Mouse (Mus musculus): Measurements from ENCODE around the gene Gm7735. TPM values are rescaled to one million over a fixed set of nuclear protein-coding genes. Genes with fewer than 3 reads are reported as not detected.
"Not testable (repeated sequence)": the region's sequence is repeated elsewhere in the genome, so short reads cannot be mapped to it uniquely, and the experiment has no call there.

The Gm7735 gene
- not detected in 2 replicates for polyA plus RNA-seq (2011; ENCODE audit: insufficient read depth, insufficient read length, low replicate concordance, missing spikeins)

GRCm38 (mm10) chr16:89169190-89169589 is at the start of gene Gm7735:
Gene Gm7735, plus strand, starts transcription at chr16:89169490.
- H3K27ac ChIP-seq (ENCODE audit: control insufficient read depth, insufficient read depth, low read depth, low read length, poor library complexity); H3K4me3 ChIP-seq (replicated peaks; ENCODE audit: control insufficient read depth, low read depth, low read length); H3K4me1 ChIP-seq (ENCODE audit: control insufficient read depth, insufficient read depth, low read length): not testable (repeated sequence)

- no peaks in the 10 kb centered on the region for H3K4me1 ChIP-seq (ENCODE audit: control insufficient read depth, insufficient read depth, low read length)
- H3K27ac ChIP-seq (ENCODE audit: control insufficient read depth, insufficient read depth, low read depth, low read length, poor library complexity): no peak within 1 kb of the TSS
- no peak within 1 kb of the TSS for H3K4me3 ChIP-seq (replicated peaks; ENCODE audit: control insufficient read depth, low read depth, low read length)
- 90% methylated on average over 1 of the region's 1 CpGs for WGBS
- TF ChIP-seq POLR2A (IDR thresholded peaks at IDR 0.05; ENCODE audit: borderline replicate concordance, control insufficient read depth, low read depth, low read length) (no peak), CTCF (IDR thresholded peaks at IDR 0.05; ENCODE audit: control insufficient read depth, insufficient read depth, low read length) (no peak)
Measured at GRCm38 (mm10) chr16:89140551-89140950, 28.7 kb upstream of the Gm7735 start, which contains the start of gene Gm6358. Gene Gm6358, plus strand, starts transcription at chr16:89140851.

GRCm38 (mm10) chr16:89150786-89151185 is 18.5 kb upstream of the Gm7735 start, which contains the start of gene Gm10061:
Gene Gm10061, plus strand, starts transcription at chr16:89151086.
- Histone ChIP-seq H3K4me1 (ENCODE audit: control insufficient read depth, insufficient read depth, low read length) (no peaks in the 10 kb centered on the region), H3K4me3 (replicated peaks; ENCODE audit: control insufficient read depth, low read depth, low read length) (no peak within 1 kb of the TSS), H3K27ac (ENCODE audit: control insufficient read depth, insufficient read depth, low read depth, low read length, poor library complexity) (no peak within 1 kb of the TSS)
- WGBS: 79% methylated on average over 1 of the region's 1 CpGs
- TF ChIP-seq CTCF (IDR thresholded peaks at IDR 0.05; ENCODE audit: control insufficient read depth, insufficient read depth, low read length): no peak
- TF ChIP-seq POLR2A (IDR thresholded peaks at IDR 0.05; ENCODE audit: borderline replicate concordance, control insufficient read depth, low read depth, low read length): no peak

GRCm38 (mm10) chr16:89157652-89158051 is 11.6 kb upstream of the Gm7735 start, which contains the start of gene Gm9789:
Gene Gm9789, plus strand, starts transcription at chr16:89157952.
- 74% methylated on average over 4 of the region's 4 CpGs for WGBS
- TF ChIP-seq POLR2A (IDR thresholded peaks at IDR 0.05; ENCODE audit: borderline replicate concordance, control insufficient read depth, low read depth, low read length) (no peak), CTCF (IDR thresholded peaks at IDR 0.05; ENCODE audit: control insufficient read depth, insufficient read depth, low read length) (no peak)
- Histone ChIP-seq H3K4me3 (replicated peaks; ENCODE audit: control insufficient read depth, low read depth, low read length) (no peak within 1 kb of the TSS), H3K4me1 (ENCODE audit: control insufficient read depth, insufficient read depth, low read length) (no peaks in the 10 kb centered on the region), H3K27ac (ENCODE audit: control insufficient read depth, insufficient read depth, low read depth, low read length, poor library complexity) (no peak within 1 kb of the TSS)

- no peak within 1 kb of the TSS for H3K4me3 ChIP-seq (replicated peaks; ENCODE audit: control insufficient read depth, low read depth, low read length)
- TF ChIP-seq CTCF (IDR thresholded peaks at IDR 0.05; ENCODE audit: control insufficient read depth, insufficient read depth, low read length): no peak
- no peak for TF ChIP-seq POLR2A (IDR thresholded peaks at IDR 0.05; ENCODE audit: borderline replicate concordance, control insufficient read depth, low read depth, low read length)
- H3K4me1 ChIP-seq (ENCODE audit: control insufficient read depth, insufficient read depth, low read length): no peaks in the 10 kb centered on the region
- no peak within 1 kb of the TSS for H3K27ac ChIP-seq (ENCODE audit: control insufficient read depth, insufficient read depth, low read depth, low read length, poor library complexity)
- WGBS: 58% methylated on average over 2 of the region's 2 CpGs
Measured at GRCm38 (mm10) chr16:89174435-89174834, 5.1 kb downstream of the Gm7735 start, which contains the start of gene 1110057P08Rik. Gene 1110057P08Rik, plus strand, starts transcription at chr16:89174735.

- Histone ChIP-seq H3K4me3 (replicated peaks; ENCODE audit: control insufficient read depth, low read depth, low read length) (no peak overlapping the region), H3K27ac (ENCODE audit: control insufficient read depth, insufficient read depth, low read depth, low read length, poor library complexity) (no peak overlapping the region), H3K4me1 (ENCODE audit: control insufficient read depth, insufficient read depth, low read length) (no peaks in the 10 kb centered on the region)
- no peak for TF ChIP-seq CTCF (IDR thresholded peaks at IDR 0.05; ENCODE audit: control insufficient read depth, insufficient read depth, low read length)
- no peak for TF ChIP-seq POLR2A (IDR thresholded peaks at IDR 0.05; ENCODE audit: borderline replicate concordance, control insufficient read depth, low read depth, low read length)
- 76% methylated on average over 4 of the region's 4 CpGs for WGBS
Measured at GRCm38 (mm10) chr16:89188621-89189020, 19.3 kb downstream of the Gm7735 start.

- TF ChIP-seq POLR2A (IDR thresholded peaks at IDR 0.05; ENCODE audit: borderline replicate concordance, control insufficient read depth, low read depth, low read length): no peak
- TF ChIP-seq CTCF (IDR thresholded peaks at IDR 0.05; ENCODE audit: control insufficient read depth, insufficient read depth, low read length): no peak
- Histone ChIP-seq H3K4me3 (replicated peaks; ENCODE audit: control insufficient read depth, low read depth, low read length) (no peak within 1 kb of the TSS), H3K4me1 (ENCODE audit: control insufficient read depth, insufficient read depth, low read length) (no peaks in the 10 kb centered on the region), H3K27ac (ENCODE audit: control insufficient read depth, insufficient read depth, low read depth, low read length, poor library complexity) (no peak within 1 kb of the TSS)
- WGBS: 46% methylated on average over 1 of the region's 1 CpGs
Measured at GRCm38 (mm10) chr16:89205561-89205960, 36.3 kb downstream of the Gm7735 start, which contains the start of gene Krtap20-2. Gene Krtap20-2, plus strand, starts transcription at chr16:89205861.

Other genes starting within 250 kb of the Gm7735 start
- not detected in 2 replicates for gene Krtap19-9b, start 237.2 kb upstream of the Gm7735 start, polyA plus RNA-seq (2011; ENCODE audit: insufficient read depth, insufficient read length, low replicate concordance, missing spikeins)
- gene Krtap16-3, start 206.6 kb upstream of the Gm7735 start, polyA plus RNA-seq (2011; ENCODE audit: insufficient read depth, insufficient read length, low replicate concordance, missing spikeins): not detected in 2 replicates
- not detected in 2 replicates for gene Krtap22-2, start 158.7 kb upstream of the Gm7735 start, polyA plus RNA-seq (2011; ENCODE audit: insufficient read depth, insufficient read length, low replicate concordance, missing spikeins)
- gene Gm10229, start 154.2 kb upstream of the Gm7735 start, polyA plus RNA-seq (2011; ENCODE audit: insufficient read depth, insufficient read length, low replicate concordance, missing spikeins): not detected in 2 replicates
- not detected in 2 replicates for gene Krtap6-1, start 137.8 kb upstream of the Gm7735 start, polyA plus RNA-seq (2011; ENCODE audit: insufficient read depth, insufficient read length, low replicate concordance, missing spikeins)
- not detected in 2 replicates for gene Gm10228, start 128.0 kb upstream of the Gm7735 start, polyA plus RNA-seq (2011; ENCODE audit: insufficient read depth, insufficient read length, low replicate concordance, missing spikeins)
- not detected in 2 replicates for gene Krtap6-5, start 121.6 kb upstream of the Gm7735 start, polyA plus RNA-seq (2011; ENCODE audit: insufficient read depth, insufficient read length, low replicate concordance, missing spikeins)
- gene 1110025L11Rik, start 105.5 kb upstream of the Gm7735 start, polyA plus RNA-seq (2011; ENCODE audit: insufficient read depth, insufficient read length, low replicate concordance, missing spikeins): not detected in 2 replicates
- not detected in 2 replicates for gene Krtap6-3, start 85.5 kb upstream of the Gm7735 start, polyA plus RNA-seq (2011; ENCODE audit: insufficient read depth, insufficient read length, low replicate concordance, missing spikeins)
- not detected in 2 replicates for gene Gm6358, start 28.6 kb upstream of the Gm7735 start, polyA plus RNA-seq (2011; ENCODE audit: insufficient read depth, insufficient read length, low replicate concordance, missing spikeins)
- gene Gm10061, start 18.4 kb upstream of the Gm7735 start, polyA plus RNA-seq (2011; ENCODE audit: insufficient read depth, insufficient read length, low replicate concordance, missing spikeins): not detected in 2 replicates
- not detected in 2 replicates for gene Gm9789, start 11.5 kb upstream of the Gm7735 start, polyA plus RNA-seq (2011; ENCODE audit: insufficient read depth, insufficient read length, low replicate concordance, missing spikeins)
- not detected in 2 replicates for gene 1110057P08Rik, start 5.2 kb downstream of the Gm7735 start, polyA plus RNA-seq (2011; ENCODE audit: insufficient read depth, insufficient read length, low replicate concordance, missing spikeins)
- gene Krtap20-2, start 36.4 kb downstream of the Gm7735 start, polyA plus RNA-seq (2011; ENCODE audit: insufficient read depth, insufficient read length, low replicate concordance, missing spikeins): not detected in 2 replicates
- gene Krtap21-1, start 234.4 kb downstream of the Gm7735 start, polyA plus RNA-seq (2011; ENCODE audit: insufficient read depth, insufficient read length, low replicate concordance, missing spikeins): not detected in 2 replicates